Mouse (Mus musculus) c-Kit-negative CD71-positive TER-119-positive erythroid progenitor cells, embryonic 14.5 days (primary cell): ENCODE results near the gene E130308A19Rik.

ENCODE experiments used
- DNase-seq: peaks from one replicate; pipeline ENCODE4 v3.0.0-alpha.2; 2013; ENCODE audit warnings: low read depth, low spot score

E130308A19Rik gene

GRCm38 (mm10) chr4:59625998-59626910 is at the start of gene E130308A19Rik:
E130308A19Rik (plus strand) TSS chr4:59626211.
- DNase-seq, result peak; percentile 62

- DNase-seq, result no peak
Measured at GRCm38 (mm10) chr4:59580495-59581281, 45.3 kb upstream of the E130308A19Rik start.

GRCm38 (mm10) chr4:59581314-59582185 is 44.5 kb upstream of the E130308A19Rik start, which contains the start of gene Hsdl2:
Hsdl2 (plus strand) TSS chr4:59581563.
- peak; percentile 100 for DNase-seq

- no peak for DNase-seq
Measured at GRCm38 (mm10) chr4:59582186-59582585, 43.8 kb upstream of the E130308A19Rik start.

GRCm38 (mm10) chr4:59585097-59585496 is 40.9 kb upstream of the E130308A19Rik start:
- DNase-seq, result no peak

GRCm38 (mm10) chr4:59587215-59587871 is 38.7 kb upstream of the E130308A19Rik start:
- DNase-seq, result no peak

GRCm38 (mm10) chr4:59587872-59588226 is 38.2 kb upstream of the E130308A19Rik start:
- no peak for DNase-seq

GRCm38 (mm10) chr4:59594614-59595013 is 31.4 kb upstream of the E130308A19Rik start:
- no peak for DNase-seq

GRCm38 (mm10) chr4:59596556-59596955 is 29.5 kb upstream of the E130308A19Rik start:
- no peak for DNase-seq

- DNase-seq, result no peak
Measured at GRCm38 (mm10) chr4:59602704-59603103, 23.3 kb upstream of the E130308A19Rik start.

- DNase-seq, result no peak
Measured at GRCm38 (mm10) chr4:59604892-59605291, 21.1 kb upstream of the E130308A19Rik start.

GRCm38 (mm10) chr4:59605501-59605900 is 20.5 kb upstream of the E130308A19Rik start:
- DNase-seq, result no peak

GRCm38 (mm10) chr4:59610411-59610810 is 15.6 kb upstream of the E130308A19Rik start:
- DNase-seq, result no peak

GRCm38 (mm10) chr4:59614986-59615385 is 11.0 kb upstream of the E130308A19Rik start:
- no peak for DNase-seq

GRCm38 (mm10) chr4:59619611-59620245 is 6.3 kb upstream of the E130308A19Rik start:
- DNase-seq, result no peak

- no peak for DNase-seq
Measured at GRCm38 (mm10) chr4:59625676-59625997, 374 bp upstream of the E130308A19Rik start.

- DNase-seq, result no peak
Measured at GRCm38 (mm10) chr4:59628255-59628654, 2.2 kb downstream of the E130308A19Rik start.

- DNase-seq, result no peak
Measured at GRCm38 (mm10) chr4:59629076-59629874, 3.3 kb downstream of the E130308A19Rik start.

- DNase-seq, result no peak
Measured at GRCm38 (mm10) chr4:59630122-59630521, 4.1 kb downstream of the E130308A19Rik start.

GRCm38 (mm10) chr4:59634532-59634931 is 8.5 kb downstream of the E130308A19Rik start:
- no peak for DNase-seq
